Mouse (Mus musculus) neutrophil, adult 65 days (primary cell): ENCODE data around the gene Gm49393. TPM values are rescaled to one million over a fixed set of nuclear protein-coding genes. Genes with fewer than 3 reads are reported as not detected.

Source experiments
- total RNA-seq: library from RNA; stranded (reverse); gene quantifications from 2 replicates; pipeline ENCODE4 v1.2.4, GENCODE M21; 2023

The Gm49393 gene
- not detected in 2 replicates for total RNA-seq

DNA sequence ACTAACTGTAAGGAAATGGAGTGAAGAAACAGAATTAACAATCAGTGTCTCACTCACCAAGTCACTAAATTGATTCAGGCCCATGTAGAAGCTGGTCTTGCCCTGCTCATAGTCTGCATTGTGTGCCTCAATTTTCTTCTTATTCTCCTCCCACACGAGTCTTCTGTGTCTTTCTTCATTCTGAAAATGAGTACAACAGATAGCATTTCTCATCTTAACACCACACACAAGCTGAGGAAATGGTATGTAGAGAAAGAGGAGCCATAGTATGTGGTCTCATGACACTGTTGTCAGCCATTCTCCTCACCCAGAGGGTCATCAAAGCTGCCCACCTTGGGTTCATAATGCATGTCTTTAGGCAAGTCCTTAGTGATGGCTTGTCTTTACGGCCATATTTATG lies at the start of gene Gm49393:
Gene Gm49393, minus strand, starts transcription at position 101 of the 400 bp plus-strand sequence.

DNA sequence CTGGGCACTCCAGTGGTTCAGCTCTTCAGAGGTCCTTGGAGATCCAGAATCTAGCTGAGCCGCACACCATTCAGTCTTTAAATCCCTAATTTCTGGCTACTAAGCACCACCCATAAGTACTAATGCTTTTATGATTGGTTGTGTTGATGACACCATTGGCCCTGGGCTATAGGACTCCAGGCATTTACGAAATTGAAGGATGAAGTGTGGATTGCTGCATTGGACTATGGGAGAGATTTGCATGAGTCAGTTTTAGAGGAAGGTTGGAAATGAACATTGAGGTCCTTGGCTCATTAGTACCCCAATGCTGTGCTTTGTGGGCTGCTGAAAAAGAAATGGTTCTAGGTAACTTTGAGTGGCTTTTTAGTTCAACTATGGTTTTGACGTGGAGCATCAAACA lies 6.5 kb upstream of the Gm49393 start, which contains the start of gene Tpbpa:
Gene Tpbpa, minus strand, starts transcription at position 101 of the 400 bp plus-strand sequence.

DNA sequence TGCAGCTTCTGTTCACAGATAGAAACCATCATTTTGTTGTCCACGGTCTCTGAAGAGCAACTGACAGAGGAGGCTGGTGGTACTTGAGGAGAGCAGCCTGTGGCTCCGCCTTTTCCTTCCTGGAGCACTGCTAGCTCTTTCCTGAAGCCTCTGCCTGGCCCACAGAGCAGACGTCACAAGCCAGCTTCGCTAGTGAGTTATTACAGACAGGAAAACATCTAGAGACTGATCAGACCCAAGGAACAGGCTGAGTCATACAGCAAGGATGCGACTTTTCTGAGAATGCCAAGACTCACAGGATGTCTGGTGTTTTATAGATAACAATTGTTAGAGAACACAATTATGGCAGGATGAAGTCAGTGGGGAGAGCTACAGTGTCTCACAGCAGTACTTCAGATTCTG lies 1.1 kb upstream of the Gm49393 start, which contains the start of the genes Gm49391 and Ctla2a:
Gene Gm49391, minus strand, starts transcription at position 72 of the 402 bp plus-strand sequence.
Gene Ctla2a, minus strand, starts transcription at position 126 of the 402 bp plus-strand sequence.

DNA sequence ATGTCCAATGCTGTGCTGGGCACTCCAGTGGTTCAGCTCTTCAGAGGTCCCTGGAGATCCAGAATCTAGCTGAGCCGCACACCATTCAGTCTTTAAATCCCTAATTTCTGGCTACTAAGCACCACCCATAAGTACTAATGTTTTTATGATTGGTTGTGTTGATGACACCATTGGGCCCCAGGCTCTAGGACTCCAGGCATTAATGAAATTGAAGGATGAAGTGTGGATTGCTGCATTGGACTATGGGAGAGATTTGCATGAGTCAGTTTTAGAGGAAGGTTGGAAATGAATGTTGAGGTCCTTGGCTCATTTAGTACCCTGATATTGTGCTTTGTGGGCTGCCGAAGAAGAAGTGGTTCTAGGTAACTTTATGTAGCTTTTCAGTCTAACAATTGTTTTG lies 30.6 kb downstream of the Gm49393 start, which contains the start of gene Tpbpb:
Gene Tpbpb, minus strand, starts transcription at position 101 of the 400 bp plus-strand sequence.

DNA sequence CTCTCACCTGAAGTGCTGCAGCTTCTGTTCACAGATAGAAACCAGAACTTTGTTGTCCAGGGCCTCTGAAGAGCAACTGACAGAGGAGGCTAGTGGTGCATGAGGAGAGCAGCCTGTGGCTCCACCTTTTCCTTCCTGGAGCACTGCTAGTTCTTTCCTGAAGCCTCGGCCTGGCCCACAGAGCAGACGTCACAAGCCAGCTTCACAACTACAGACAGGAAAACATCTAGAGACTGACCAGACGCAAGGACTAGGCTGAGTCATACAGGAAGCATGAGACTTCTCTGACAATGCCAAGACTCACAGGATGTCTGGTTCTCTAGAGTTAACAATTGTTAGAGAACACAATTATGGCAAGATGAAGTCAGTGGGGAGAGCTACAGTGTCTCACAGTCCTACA lies 38.1 kb downstream of the Gm49393 start, which contains the start of gene Ctla2b:
Gene Ctla2b, minus strand, starts transcription at position 120 of the 400 bp plus-strand sequence.

DNA sequence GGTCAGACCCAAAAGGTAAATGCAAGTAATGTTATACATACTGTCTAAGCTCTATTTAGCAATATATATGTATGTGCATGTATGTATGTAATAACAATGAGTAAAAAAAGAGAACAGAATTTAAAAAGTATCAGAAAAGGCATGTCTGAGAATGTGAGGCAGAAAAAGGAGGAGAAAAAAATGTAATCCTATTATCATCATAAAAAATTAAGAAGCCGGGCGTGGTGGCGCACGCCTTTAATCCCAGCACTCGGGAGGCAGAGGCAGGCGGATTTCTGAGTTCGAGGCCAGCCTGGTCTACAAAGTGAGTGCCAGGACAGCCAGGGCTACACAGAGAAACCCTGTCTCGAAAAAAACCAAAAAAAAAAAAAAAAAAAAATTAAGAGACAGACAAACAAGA lies 38.6 kb downstream of the Gm49393 start, which contains the start of gene Gm49392:
Gene Gm49392, minus strand, starts transcription at position 101 of the 400 bp plus-strand sequence.

DNA sequence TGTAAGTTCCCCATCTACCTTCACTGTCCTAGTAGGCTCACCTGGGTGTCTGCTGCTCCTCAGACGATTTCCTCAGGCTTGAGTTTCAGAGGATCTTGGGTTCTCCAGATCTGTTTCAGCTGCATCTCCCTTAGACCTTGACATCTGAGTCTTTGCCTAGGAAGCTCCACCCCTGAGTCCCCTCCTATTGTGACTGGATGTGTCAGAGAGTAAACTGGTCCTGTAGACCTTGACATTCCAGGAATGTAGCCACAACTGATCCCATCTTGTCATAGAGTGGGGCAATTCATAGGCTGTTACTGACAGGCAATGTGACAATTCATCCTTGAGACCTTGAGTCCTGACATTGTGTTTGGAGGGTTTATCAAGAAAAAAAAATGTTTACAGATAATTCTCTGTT lies 71.1 kb downstream of the Gm49393 start, which contains the start of gene 4930486L24Rik:
Gene 4930486L24Rik, minus strand, starts transcription at position 195 of the 400 bp plus-strand sequence.

Other genes with a start within 250 kb of the Gm49393 start
- gene BC051665, start 149.2 kb downstream of the Gm49393 start, total RNA-seq = not detected in 2 replicates
- gene Ctsll3, start 132.7 kb downstream of the Gm49393 start, total RNA-seq = not detected in 2 replicates
- not detected in 2 replicates for gene 4930486L24Rik, start 71.1 kb downstream of the Gm49393 start, total RNA-seq
- not detected in 2 replicates for gene Gm49392, start 38.7 kb downstream of the Gm49393 start, total RNA-seq
- 0.32 TPM in 1 of 2 replicates, not detected in the other for gene Ctla2b, start 38.1 kb downstream of the Gm49393 start, total RNA-seq
- gene Tpbpb, start 30.7 kb downstream of the Gm49393 start, total RNA-seq = not detected in 2 replicates
- gene Gm49391, start 981 bp upstream of the Gm49393 start, total RNA-seq = not detected in 2 replicates
- gene Ctla2a, start 1.0 kb upstream of the Gm49393 start, total RNA-seq = 0.84 and 2.9 TPM in 2 replicates
- gene Tpbpa, start 6.4 kb upstream of the Gm49393 start, total RNA-seq = not detected in 2 replicates
- gene Ctsj, start 70.4 kb upstream of the Gm49393 start, total RNA-seq = not detected in 2 replicates
- not detected in 2 replicates for gene Ctsq, start 105.0 kb upstream of the Gm49393 start, total RNA-seq
- not detected in 2 replicates for gene Ctsr, start 228.7 kb upstream of the Gm49393 start, total RNA-seq